Mouse (Mus musculus): ENCODE measurements at regions not wholly inside any gene's neighbourhood (a gene's known extent, or its start where the extent isn't known, plus 50 kb on each side); places are given as distances from the start of the nearest gene placed in this dataset.
"Not testable (repeated sequence)": the region's sequence is repeated elsewhere in the genome, so short reads cannot be mapped to it uniquely, and the experiment has no call there.

GRCm38 (mm10) chr4:21464456-21464855 is 221.3 kb downstream of the Prdm13 start:
- no peak for DNase-seq (ENCODE audit: low spot score in 2 of 2)

GRCm38 (mm10) chr4:21441274-21441673 is 244.5 kb downstream of the Prdm13 start:
- no peak for DNase-seq (ENCODE audit: low spot score in 2 of 2)

GRCm38 (mm10) chr4:21436710-21437109 is 249.1 kb downstream of the Prdm13 start:
- DNase-seq (ENCODE audit: low spot score in 2 of 2) = peak in 1 of 2 experiments; percentile 22

GRCm38 (mm10) chr4:21407850-21408249 is 277.9 kb downstream of the Prdm13 start:
- peak in 1 of 2 experiments; percentile 1 for DNase-seq (ENCODE audit: low spot score in 2 of 2)

GRCm38 (mm10) chr4:21369314-21369713 is 316.4 kb downstream of the Prdm13 start:
- no peak for DNase-seq (ENCODE audit: low spot score in 2 of 2)

- DNase-seq (ENCODE audit: low spot score in 2 of 2) = peak; percentile 10 to 62
Observed at GRCm38 (mm10) chr4:21368234-21369021, 317.3 kb downstream of the Prdm13 start.

- no peak for DNase-seq (ENCODE audit: low spot score in 2 of 2)
Observed at GRCm38 (mm10) chr4:21321769-21322168, 364.0 kb downstream of the Prdm13 start.

- not testable (repeated sequence) for DNase-seq (ENCODE audit: low spot score in 2 of 2)
Observed at GRCm38 (mm10) chr4:21309239-21309638, 376.5 kb downstream of the Prdm13 start.

- no peak for DNase-seq (ENCODE audit: low spot score in 2 of 2)
Observed at GRCm38 (mm10) chr4:21307476-21308011, 378.2 kb downstream of the Prdm13 start.

GRCm38 (mm10) chr4:21300141-21300540 is 385.6 kb downstream of the Prdm13 start:
- DNase-seq (ENCODE audit: low spot score in 2 of 2) = no peak

- DNase-seq (ENCODE audit: low spot score in 2 of 2) = no peak
Observed at GRCm38 (mm10) chr4:21267302-21267701, 418.5 kb downstream of the Prdm13 start.

GRCm38 (mm10) chr4:21266886-21267285 is 418.9 kb downstream of the Prdm13 start:
- DNase-seq (ENCODE audit: low spot score in 2 of 2) = no peak

GRCm38 (mm10) chr4:21250396-21250795 is 435.4 kb downstream of the Prdm13 start:
- DNase-seq (ENCODE audit: low spot score in 2 of 2) = no peak

- peak; percentile 18 to 43 for DNase-seq (ENCODE audit: low spot score in 2 of 2)
Observed at GRCm38 (mm10) chr4:21222631-21223030, 463.1 kb downstream of the Prdm13 start.

GRCm38 (mm10) chr4:21207617-21208016 is 478.1 kb downstream of the Prdm13 start:
- DNase-seq (ENCODE audit: low spot score in 2 of 2) = no peak

- DNase-seq (ENCODE audit: low spot score in 2 of 2) = no peak
Observed at GRCm38 (mm10) chr4:21195620-21196019, 490.1 kb downstream of the Prdm13 start.

- no peak for DNase-seq (ENCODE audit: low spot score in 2 of 2)
Observed at GRCm38 (mm10) chr4:21173789-21174188, 512.0 kb downstream of the Prdm13 start.

GRCm38 (mm10) chr4:21173019-21173418 is 512.7 kb downstream of the Prdm13 start:
- DNase-seq (ENCODE audit: low spot score in 2 of 2) = no peak

GRCm38 (mm10) chr4:21170734-21171133 is 515.0 kb downstream of the Prdm13 start:
- DNase-seq (ENCODE audit: low spot score in 2 of 2) = no peak

GRCm38 (mm10) chr4:21162124-21162523 is 523.6 kb downstream of the Prdm13 start:
- DNase-seq (ENCODE audit: low spot score in 2 of 2) = no peak

- DNase-seq (ENCODE audit: low spot score in 2 of 2) = no peak
Observed at GRCm38 (mm10) chr4:21125892-21126291, 559.9 kb downstream of the Prdm13 start.

GRCm38 (mm10) chr4:21095741-21096140 is 590.0 kb downstream of the Prdm13 start:
- no peak for DNase-seq (ENCODE audit: low spot score in 2 of 2)

Measured in layer of hippocampus, postnatal 14 days (tissue).